Mouse (Mus musculus): ENCODE results near the gene Arhgap29.

DNA sequence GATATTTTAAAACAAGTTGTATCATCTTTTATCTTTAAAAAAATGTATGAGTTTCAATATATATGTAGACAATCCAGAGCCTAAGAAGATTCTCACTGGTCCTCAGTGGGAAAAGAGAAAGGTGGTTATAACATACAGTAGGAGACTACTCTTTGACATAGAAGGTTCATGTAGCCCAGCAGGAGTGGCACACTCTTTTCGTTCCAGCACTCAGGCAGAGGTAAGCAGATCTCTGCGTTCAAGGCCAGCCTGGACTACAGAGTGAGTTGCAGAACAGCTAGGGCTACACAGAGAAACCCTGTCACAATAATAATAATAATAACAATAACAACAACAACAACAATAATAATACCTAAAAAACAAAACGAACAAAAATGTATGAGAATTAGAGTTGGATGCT lies 23.0 kb downstream of the Arhgap29 start:
- TF ChIP-seq GATA1 (IDR thresholded peaks at IDR 0.05; ENCODE audit: borderline replicate concordance, low read length) (no peak), FLI1 (IDR thresholded peaks at IDR 0.05; ENCODE audit: low read length) (no peak)

All from megakaryocyte, embryonic 14.5 days (primary cell).